ENCODE assay signal across 21 mouse cellular contexts in genomic region chr2:27401544-27401943, GRCm38 (mm10).
"Had no signal": no experiment of that assay in that cellular context is flagged by ENCODE, and none has a peak within 500 bp of the region (broad histone marks: within the 10 kb centered on the region; RNA-seq: fewer than 3 reads in every experiment).

No protein-coding gene starts in this region.

- ATAC-seq: midbrain, embryonic 13.5 days; midbrain, embryonic 15.5 days had no signal

- H3K9me3 ChIP-seq: midbrain, embryonic 13.5 days; midbrain, embryonic 15.5 days; neural tube, embryonic 15.5 days; stomach, embryonic 15.5 days had no signal

- H3K4me2 ChIP-seq: lung, embryonic 14.5 days; midbrain, embryonic 11.5 days; midbrain, embryonic 13.5 days; midbrain, embryonic 15.5 days; neural tube, embryonic 13.5 days; neural tube, embryonic 15.5 days; stomach, embryonic 15.5 days had no signal

- H3K4me3 ChIP-seq: megakaryocyte, embryonic 14.5 days; midbrain, embryonic 13.5 days; midbrain, embryonic 15.5 days; myocyte; neural tube, embryonic 13.5 days; neural tube, embryonic 15.5 days; stomach, embryonic 15.5 days had no signal

- H3K36me3 ChIP-seq: midbrain, embryonic 15.5 days; neural tube, embryonic 15.5 days had no signal

- H3K27me3 ChIP-seq: midbrain, embryonic 13.5 days; midbrain, embryonic 15.5 days; neural tube, embryonic 13.5 days; neural tube, embryonic 15.5 days; stomach, embryonic 15.5 days had no signal

- DNase-seq: lung, adult 18-20 months; lung, embryonic 14.5 days; lung, postnatal 14 days; lung, postnatal 36 days; retina, postnatal 1 day; right cerebral cortex, adult 18-20 months; right cerebral cortex, postnatal 25 days; right cerebral cortex, postnatal 4 days; spleen, adult 18-20 months; thymus, postnatal 14 days; thymus, postnatal 36 days had no signal

- H3K9ac ChIP-seq: lung, embryonic 14.5 days; midbrain, embryonic 13.5 days; midbrain, embryonic 15.5 days; neural tube, embryonic 13.5 days; neural tube, embryonic 15.5 days; stomach, embryonic 15.5 days had no signal

- H3K27ac ChIP-seq: macrophage; midbrain, embryonic 13.5 days; midbrain, embryonic 15.5 days; neural tube, embryonic 13.5 days; neural tube, embryonic 15.5 days; stomach, embryonic 15.5 days; stomach, postnatal 0 days had no signal
